ENCODE assay signal across 8 mouse cellular contexts in genomic region chr17:26946567-26946966, GRCm38 (mm10). TPM values are rescaled to one million over a fixed set of nuclear protein-coding genes. Genes with fewer than 3 reads are reported as not detected.
DNase-seq lines count a peak whose midpoint lies in the region; ATAC-seq lines count a peak whose summit lies in the region.

No protein-coding gene starts in this region.

- H3K9ac ChIP-seq in embryonic facial prominence, embryonic 13.5 days, result peak overlapping the region; percentile 77
- peak overlapping the region; percentile 81 for H3K9ac ChIP-seq in heart, embryonic 11.5 days (ENCODE audit: low read depth, low read length)
- peak overlapping the region; percentile 65 for H3K9ac ChIP-seq in kidney, embryonic 14.5 days (ENCODE audit: low read depth, low read length)
- peak overlapping the region; percentile 70 for H3K9ac ChIP-seq in liver, embryonic 16.5 days (ENCODE audit: low read depth, low read length)
- peak overlapping the region; percentile 58 for H3K9ac ChIP-seq in neural tube, embryonic 14.5 days (replicated peaks; ENCODE audit: low read depth, low read length)

- H3K9me3 ChIP-seq in embryonic facial prominence, embryonic 13.5 days, result no peaks in the 10 kb centered on the region
- no peaks in the 10 kb centered on the region for H3K9me3 ChIP-seq in heart, embryonic 11.5 days (replicated peaks; ENCODE audit: control insufficient read depth, low read length)
- no peaks in the 10 kb centered on the region for H3K9me3 ChIP-seq in kidney, embryonic 14.5 days (ENCODE audit: control insufficient read depth, low read length)
- H3K9me3 ChIP-seq in liver, embryonic 16.5 days (replicated peaks; ENCODE audit: control insufficient read depth, low read length), result no peaks in the 10 kb centered on the region
- no peaks in the 10 kb centered on the region for H3K9me3 ChIP-seq in neural tube, embryonic 14.5 days (ENCODE audit: control insufficient read depth, low read length)

- H3K27me3 ChIP-seq in embryonic facial prominence, embryonic 13.5 days, result no peaks in the 10 kb centered on the region
- peaks cover 3% of the 10 kb centered on the region; the same call in 1 of the 2 replicates for H3K27me3 ChIP-seq in heart, embryonic 11.5 days (ENCODE audit: control insufficient read depth, insufficient read depth, low read length)
- H3K27me3 ChIP-seq in kidney, embryonic 14.5 days (ENCODE audit: control insufficient read depth, insufficient read depth, low read length), result no peaks in the 10 kb centered on the region
- peaks cover 12% of the 10 kb centered on the region; the same call in 1 of the 2 replicates for H3K27me3 ChIP-seq in liver, embryonic 16.5 days (ENCODE audit: control insufficient read depth, insufficient read depth, low read depth, low read length)
- H3K27me3 ChIP-seq in neural tube, embryonic 14.5 days (ENCODE audit: control insufficient read depth, insufficient read depth, low read length), result no peaks in the 10 kb centered on the region

- peak; percentile 68 to 71 for DNase-seq in urinary bladder, adult 18-20 months (ENCODE audit: low spot score in 2 of 2)
- no peak for DNase-seq in urinary bladder, postnatal 10 days (ENCODE audit: low spot score)
- DNase-seq in urinary bladder, postnatal 25 days (ENCODE audit: low spot score), result peak; percentile 75

- H3K4me1 ChIP-seq in embryonic facial prominence, embryonic 13.5 days, result peaks cover 63% of the 10 kb centered on the region
- peaks cover 38% of the 10 kb centered on the region for H3K4me1 ChIP-seq in heart, embryonic 11.5 days (ENCODE audit: control insufficient read depth, insufficient read depth, low read length)
- H3K4me1 ChIP-seq in kidney, embryonic 14.5 days (ENCODE audit: control insufficient read depth, insufficient read depth, low read length), result peaks cover 54% of the 10 kb centered on the region
- peaks cover 37% of the 10 kb centered on the region for H3K4me1 ChIP-seq in liver, embryonic 16.5 days (ENCODE audit: control insufficient read depth, low read depth, low read length)
- H3K4me1 ChIP-seq in neural tube, embryonic 14.5 days (ENCODE audit: control insufficient read depth, insufficient read depth, low read length), result peaks cover 54% of the 10 kb centered on the region

- peak overlapping the region; percentile 78 for H3K27ac ChIP-seq in embryonic facial prominence, embryonic 13.5 days
- H3K27ac ChIP-seq in heart, embryonic 11.5 days (ENCODE audit: low read depth, low read length), result peak overlapping the region; percentile 71
- peak overlapping the region; percentile 66 for H3K27ac ChIP-seq in kidney, embryonic 14.5 days (ENCODE audit: low read depth, low read length)
- H3K27ac ChIP-seq in liver, embryonic 16.5 days (ENCODE audit: low read length), result no peak overlapping the region
- peak overlapping the region; percentile 62 for H3K27ac ChIP-seq in neural tube, embryonic 14.5 days (ENCODE audit: low read depth, low read length)

- H3K36me3 ChIP-seq in embryonic facial prominence, embryonic 13.5 days, result peaks cover 6% of the 10 kb centered on the region; the same call in 1 of the 2 replicates
- no peaks in the 10 kb centered on the region for H3K36me3 ChIP-seq in heart, embryonic 11.5 days (ENCODE audit: control insufficient read depth, insufficient read depth, low read length)
- H3K36me3 ChIP-seq in kidney, embryonic 14.5 days (ENCODE audit: control insufficient read depth, insufficient read depth, low read length), result no peaks in the 10 kb centered on the region
- H3K36me3 ChIP-seq in liver, embryonic 16.5 days (ENCODE audit: control insufficient read depth, insufficient read depth), result no peaks in the 10 kb centered on the region
- H3K36me3 ChIP-seq in neural tube, embryonic 14.5 days (ENCODE audit: control insufficient read depth, insufficient read depth, low read length), result no peaks in the 10 kb centered on the region

- peak; percentile 37; the same call in 1 of the 2 replicates for ATAC-seq in embryonic facial prominence, embryonic 13.5 days (ENCODE audit: insufficient number of reproducible peaks, insufficient read depth, low FRiP score, low TSS enrichment, low read depth)
- ATAC-seq in heart, embryonic 11.5 days (replicated peaks; ENCODE audit: insufficient number of reproducible peaks, low FRiP score, low TSS enrichment), result peak; percentile 41; the same call in 1 of the 2 replicates
- peak; percentile 7; the same call in 1 of the 2 replicates for ATAC-seq in kidney, embryonic 14.5 days (ENCODE audit: low FRiP score, low TSS enrichment)
- peak; percentile 66 for ATAC-seq in liver, embryonic 16.5 days (ENCODE audit: low read depth)
- 0 out of 2 replicates have a peak, but pooled peaks have one; percentile 13 for ATAC-seq in neural tube, embryonic 14.5 days (ENCODE audit: low read depth)

- peak overlapping the region; percentile 79 for H3K4me2 ChIP-seq in embryonic facial prominence, embryonic 13.5 days
- H3K4me2 ChIP-seq in heart, embryonic 11.5 days, result peak overlapping the region; percentile 88
- H3K4me2 ChIP-seq in kidney, embryonic 14.5 days (replicated peaks; ENCODE audit: low read depth, low read length), result peak overlapping the region; percentile 66
- peak overlapping the region; percentile 84 for H3K4me2 ChIP-seq in liver, embryonic 16.5 days (ENCODE audit: low read depth, low read length)
- peak overlapping the region; percentile 60 for H3K4me2 ChIP-seq in neural tube, embryonic 14.5 days (ENCODE audit: low read depth, low read length)

- H3K4me3 ChIP-seq in embryonic facial prominence, embryonic 13.5 days, result peak overlapping the region; percentile 49
- H3K4me3 ChIP-seq in heart, embryonic 11.5 days (ENCODE audit: low read depth, low read length), result peak overlapping the region; percentile 51
- peak overlapping the region; percentile 45 for H3K4me3 ChIP-seq in kidney, embryonic 14.5 days (ENCODE audit: low read length)
- H3K4me3 ChIP-seq in liver, embryonic 16.5 days (ENCODE audit: low read depth, low read length), result peak overlapping the region; percentile 59
- peak overlapping the region; percentile 32 for H3K4me3 ChIP-seq in neural tube, embryonic 14.5 days (ENCODE audit: low read depth, low read length)

- 2% methylated on average over 37 of the region's 37 CpGs for WGBS in embryonic facial prominence, embryonic 13.5 days
- WGBS in heart, embryonic 11.5 days (ENCODE audit: insufficient replicate concordance), result 1% methylated on average over 33 of the region's 37 CpGs
- under 1% methylated on average over 37 of the region's 37 CpGs for WGBS in kidney, embryonic 14.5 days
- 2% methylated on average over 37 of the region's 37 CpGs for WGBS in liver, embryonic 16.5 days (ENCODE audit: insufficient replicate concordance)
- WGBS in neural tube, embryonic 14.5 days, result under 1% methylated on average over 36 of the region's 37 CpGs

RNA-seq across cellular contexts. Expression of gene Syngap1, which starts 5.5 kb away (rescaled TPM):
- polyA plus RNA-seq in embryonic facial prominence, embryonic 13.5 days (2015; fragmentation: Nextera tagmentation; extraction: Ambion mirVana), result 3.4 and 3.7 TPM in 2 replicates
- polyA plus RNA-seq in heart, embryonic 11.5 days (2014; fragmentation: Nextera tagmentation; extraction: Ambion mirVana), result 2.9 and 3.7 TPM in 2 replicates
- 2.6 and 3.5 TPM in 2 replicates for polyA plus RNA-seq in kidney, embryonic 14.5 days (2014; fragmentation: Nextera tagmentation; extraction: Ambion mirVana)
- polyA plus RNA-seq in liver, embryonic 16.5 days (2015; fragmentation: Nextera tagmentation; extraction: Ambion mirVana), result 0.21 and 0.33 TPM in 2 replicates
- 5.2 and 7.4 TPM in 2 replicates for polyA plus RNA-seq in neural tube, embryonic 14.5 days (2014; fragmentation: Nextera tagmentation; extraction: Ambion mirVana)

RNA-seq across cellular contexts. Expression of gene Cuta, which starts 7.2 kb away (rescaled TPM):
- 162 and 180 TPM in 2 replicates for polyA plus RNA-seq in embryonic facial prominence, embryonic 13.5 days (2015; fragmentation: Nextera tagmentation; extraction: Ambion mirVana)
- 134 and 145 TPM in 2 replicates for polyA plus RNA-seq in heart, embryonic 11.5 days (2014; fragmentation: Nextera tagmentation; extraction: Ambion mirVana)
- 164 and 182 TPM in 2 replicates for polyA plus RNA-seq in kidney, embryonic 14.5 days (2014; fragmentation: Nextera tagmentation; extraction: Ambion mirVana)
- 73.9 and 80.2 TPM in 2 replicates for polyA plus RNA-seq in liver, embryonic 16.5 days (2015; fragmentation: Nextera tagmentation; extraction: Ambion mirVana)
- polyA plus RNA-seq in neural tube, embryonic 14.5 days (2014; fragmentation: Nextera tagmentation; extraction: Ambion mirVana), result 112 and 127 TPM in 2 replicates

RNA-seq across cellular contexts. Expression of gene Phf1, which starts 13.7 kb away (rescaled TPM):
- 12.7 and 15.4 TPM in 2 replicates for polyA plus RNA-seq in embryonic facial prominence, embryonic 13.5 days (2015; fragmentation: Nextera tagmentation; extraction: Ambion mirVana)
- 5.7 and 5.9 TPM in 2 replicates for polyA plus RNA-seq in heart, embryonic 11.5 days (2014; fragmentation: Nextera tagmentation; extraction: Ambion mirVana)
- 6.0 TPM in 2 replicates for polyA plus RNA-seq in kidney, embryonic 14.5 days (2014; fragmentation: Nextera tagmentation; extraction: Ambion mirVana)
- polyA plus RNA-seq in liver, embryonic 16.5 days (2015; fragmentation: Nextera tagmentation; extraction: Ambion mirVana), result 2.1 and 2.6 TPM in 2 replicates
- 18.8 and 23.8 TPM in 2 replicates for polyA plus RNA-seq in neural tube, embryonic 14.5 days (2014; fragmentation: Nextera tagmentation; extraction: Ambion mirVana)

RNA-seq across cellular contexts. Expression of gene Zbtb9, which starts 26.4 kb away (rescaled TPM):
- polyA plus RNA-seq in embryonic facial prominence, embryonic 13.5 days (2015; fragmentation: Nextera tagmentation; extraction: Ambion mirVana), result 16.0 and 16.1 TPM in 2 replicates
- polyA plus RNA-seq in heart, embryonic 11.5 days (2014; fragmentation: Nextera tagmentation; extraction: Ambion mirVana), result 6.8 and 7.9 TPM in 2 replicates
- 6.3 and 12.8 TPM in 2 replicates for polyA plus RNA-seq in kidney, embryonic 14.5 days (2014; fragmentation: Nextera tagmentation; extraction: Ambion mirVana)
- polyA plus RNA-seq in liver, embryonic 16.5 days (2015; fragmentation: Nextera tagmentation; extraction: Ambion mirVana), result 5.0 and 5.5 TPM in 2 replicates
- polyA plus RNA-seq in neural tube, embryonic 14.5 days (2014; fragmentation: Nextera tagmentation; extraction: Ambion mirVana), result 10.8 and 11.4 TPM in 2 replicates

RNA-seq across cellular contexts. Expression of gene Kifc5b, which starts 29.7 kb away (rescaled TPM):
- 8.9 and 10.2 TPM in 2 replicates for polyA plus RNA-seq in embryonic facial prominence, embryonic 13.5 days (2015; fragmentation: Nextera tagmentation; extraction: Ambion mirVana)
- polyA plus RNA-seq in heart, embryonic 11.5 days (2014; fragmentation: Nextera tagmentation; extraction: Ambion mirVana), result 6.3 and 6.9 TPM in 2 replicates
- 6.9 and 11.2 TPM in 2 replicates for polyA plus RNA-seq in kidney, embryonic 14.5 days (2014; fragmentation: Nextera tagmentation; extraction: Ambion mirVana)
- polyA plus RNA-seq in liver, embryonic 16.5 days (2015; fragmentation: Nextera tagmentation; extraction: Ambion mirVana), result 4.6 and 5.3 TPM in 2 replicates
- 2.4 and 2.8 TPM in 2 replicates for polyA plus RNA-seq in neural tube, embryonic 14.5 days (2014; fragmentation: Nextera tagmentation; extraction: Ambion mirVana)

Comparison
In these comparisons a context has a peak if more than half of its experiments do, and no peak if none do; other contexts are left out.
1. ATAC-seq: peak in every context shown above with its lines; median percentile 66 in liver, embryonic 16.5 days; 41 in heart, embryonic 11.5 days; 37 in embryonic facial prominence, embryonic 13.5 days; 13 in neural tube, embryonic 14.5 days; 7 in kidney, embryonic 14.5 days.